Mouse (Mus musculus): ENCODE results near the gene Necab2.

The Necab2 gene

GRCm38 (mm10) chr8:119428350-119428740 is 18.2 kb upstream of the Necab2 start:
- no peak for DNase-seq (ENCODE audit: low spot score)

DNA sequence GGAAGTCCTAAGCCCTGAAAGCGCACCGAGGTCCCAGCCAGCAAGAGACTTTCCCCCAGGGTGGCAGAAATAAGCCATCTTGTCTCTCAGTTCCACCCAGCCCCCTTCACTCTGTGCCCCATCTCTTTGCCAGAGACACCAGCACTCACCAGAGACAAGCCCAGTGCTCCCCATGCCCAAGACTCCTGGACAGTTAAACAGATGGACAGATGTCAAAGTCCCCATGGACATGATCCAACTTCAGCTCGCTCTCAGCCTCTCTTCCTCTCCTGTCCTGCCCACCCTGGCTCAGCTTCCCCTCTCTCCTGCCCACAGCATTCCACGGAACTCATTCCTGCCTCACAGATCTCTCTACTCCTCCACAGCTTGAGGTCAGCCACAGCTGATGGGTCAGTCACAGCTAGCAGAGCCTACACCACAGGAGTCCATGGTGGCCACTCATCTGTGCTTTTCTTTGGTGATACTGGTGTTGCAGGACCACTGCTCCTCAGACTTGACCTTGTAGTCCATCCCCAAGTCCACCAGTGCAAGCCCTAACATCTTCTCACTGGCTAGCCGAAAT is 17.7 kb upstream of the Necab2 start:
- DNase-seq (ENCODE audit: low spot score), result no peak

DNA sequence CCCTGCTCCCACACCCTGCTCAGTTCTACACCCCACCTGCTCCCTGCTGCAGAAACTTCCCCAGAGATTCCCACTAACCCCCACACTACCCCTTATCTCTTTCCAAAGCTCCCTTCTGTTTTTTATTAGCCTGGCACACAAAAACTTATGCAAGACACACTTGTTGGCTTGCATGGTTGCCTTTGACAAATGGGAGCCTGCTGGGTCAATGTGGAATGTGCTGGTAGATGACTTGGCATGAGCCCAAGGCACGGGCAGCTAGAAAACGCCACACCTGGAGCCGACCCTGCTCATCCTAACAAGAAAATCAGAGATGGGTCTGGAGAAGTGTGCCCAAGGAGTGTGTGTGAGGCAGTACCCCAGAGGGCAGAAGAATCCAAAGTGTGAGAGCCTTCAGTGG is 17.0 kb upstream of the Necab2 start:
- no peak for DNase-seq (ENCODE audit: low spot score)

DNA sequence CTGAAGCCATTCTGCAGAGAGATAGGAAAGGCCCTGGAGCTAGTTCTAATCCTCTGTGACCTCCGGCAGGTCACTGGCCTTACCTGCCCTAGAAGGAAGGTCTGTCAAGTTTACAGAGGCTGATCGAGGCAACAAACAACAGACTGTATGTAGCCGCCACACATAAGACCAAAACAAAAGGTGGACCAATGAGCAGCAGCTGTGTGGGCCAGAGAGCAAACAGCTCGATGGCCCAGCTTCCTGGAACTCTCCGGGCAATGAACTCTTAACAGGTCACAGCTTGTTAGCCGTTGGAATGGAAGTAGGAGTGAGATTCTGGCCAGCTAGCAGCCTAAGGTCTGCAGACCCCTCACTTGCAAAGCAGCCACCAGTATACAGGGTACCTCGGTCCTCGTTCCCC is 16.3 kb upstream of the Necab2 start:
- DNase-seq (ENCODE audit: low spot score), result no peak

DNA sequence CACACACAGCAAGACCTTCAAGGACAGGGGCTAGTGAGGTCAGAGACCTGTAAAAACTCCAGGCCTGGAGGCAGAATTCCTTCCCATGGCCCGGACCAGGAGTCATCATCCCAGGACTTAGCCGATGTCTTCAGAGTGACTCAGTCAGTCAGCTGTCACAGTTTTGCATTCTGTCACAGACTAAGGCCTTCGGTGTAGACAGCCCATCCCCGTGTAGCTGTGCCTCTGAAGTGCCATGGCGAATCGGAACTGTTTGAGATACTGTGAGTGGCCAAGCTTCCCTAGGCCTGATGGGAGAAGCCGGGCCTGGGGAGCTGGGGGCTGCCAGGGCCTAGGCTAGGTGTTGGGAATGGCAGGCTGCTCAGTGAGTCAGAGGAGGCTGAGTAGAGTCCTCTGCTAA is 15.8 kb upstream of the Necab2 start:
- DNase-seq (ENCODE audit: low spot score), result no peak

GRCm38 (mm10) chr8:119432372-119432771 is 14.1 kb upstream of the Necab2 start:
- DNase-seq (ENCODE audit: low spot score), result no peak

DNA sequence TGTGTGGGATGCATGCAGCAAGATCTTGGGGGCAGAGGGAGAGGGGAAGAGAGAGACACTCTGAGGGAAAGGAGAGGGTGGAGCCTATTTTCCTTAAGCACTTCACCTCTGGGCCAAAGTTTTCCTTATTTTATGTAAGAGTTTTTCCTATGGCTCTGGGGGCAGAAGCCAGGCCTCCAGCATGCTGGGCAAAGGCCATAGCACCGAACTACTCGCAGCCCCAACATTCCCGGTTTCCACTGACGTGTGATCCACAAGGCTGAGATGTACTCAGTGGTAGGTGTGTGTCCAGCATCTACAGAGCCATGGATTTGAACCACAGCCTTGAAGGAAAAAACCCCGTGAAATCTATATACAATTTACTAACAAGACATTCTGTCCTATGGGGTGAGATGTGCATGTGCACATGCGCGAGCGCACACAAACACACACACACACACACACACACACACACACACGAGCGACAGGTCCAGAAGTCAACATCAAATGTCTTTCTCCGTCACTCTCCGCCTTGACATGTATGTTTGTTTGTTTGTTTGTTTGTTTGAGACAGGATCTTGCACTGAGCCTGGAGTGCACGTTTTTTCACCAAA is 12.8 kb upstream of the Necab2 start, which contains the start of gene Osgin1:
Osgin1 (plus strand) TSS at position 543 of the 593 bp plus-strand sequence.
- no peak for DNase-seq (ENCODE audit: low spot score)

DNA sequence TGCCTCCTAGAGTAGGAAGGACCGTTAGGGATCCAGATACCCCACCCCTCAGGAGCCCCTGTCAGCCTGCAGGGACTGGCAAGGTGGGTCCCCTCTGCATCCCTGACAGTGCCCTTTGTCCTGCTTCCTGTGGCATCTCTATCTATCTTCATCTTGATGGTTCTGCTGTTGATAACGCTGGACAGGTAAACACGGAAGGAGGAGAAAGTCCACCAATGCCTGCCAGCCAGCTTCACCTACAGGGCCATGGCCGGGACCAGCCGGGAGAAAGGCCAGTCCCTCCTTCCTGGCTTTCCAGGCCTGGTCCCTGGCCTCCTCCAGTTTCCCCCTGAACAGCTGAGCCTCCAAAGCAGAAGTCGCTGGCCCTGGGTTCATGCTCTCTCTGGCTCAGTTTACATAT is 11.9 kb upstream of the Necab2 start:
- DNase-seq (ENCODE audit: low spot score), result no peak

DNA sequence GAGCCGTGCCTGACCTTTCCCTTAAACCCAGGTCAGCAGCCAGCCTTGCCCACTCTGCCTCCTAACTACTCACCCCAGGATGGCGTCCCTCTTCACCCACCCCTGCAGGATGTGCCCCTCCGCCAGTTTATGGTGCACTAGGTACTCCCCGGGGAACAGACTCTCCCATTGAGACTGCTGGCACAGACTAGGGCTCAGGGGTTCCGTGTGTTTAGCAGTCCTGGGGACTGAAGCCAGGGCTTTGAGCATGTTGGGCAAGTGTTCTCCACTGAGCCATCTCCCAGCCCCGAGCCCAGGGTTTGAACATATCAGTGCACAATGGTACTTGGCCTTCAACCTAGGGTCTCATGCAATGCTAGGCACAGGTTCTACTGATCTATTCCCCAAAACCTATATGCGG is 11.0 kb upstream of the Necab2 start:
- DNase-seq (ENCODE audit: low spot score), result no peak

- no peak for DNase-seq (ENCODE audit: low spot score)
Measured at GRCm38 (mm10) chr8:119436331-119436730, 10.2 kb upstream of the Necab2 start.

GRCm38 (mm10) chr8:119436933-119437332 is 9.6 kb upstream of the Necab2 start:
- DNase-seq (ENCODE audit: low spot score), result no peak

DNA sequence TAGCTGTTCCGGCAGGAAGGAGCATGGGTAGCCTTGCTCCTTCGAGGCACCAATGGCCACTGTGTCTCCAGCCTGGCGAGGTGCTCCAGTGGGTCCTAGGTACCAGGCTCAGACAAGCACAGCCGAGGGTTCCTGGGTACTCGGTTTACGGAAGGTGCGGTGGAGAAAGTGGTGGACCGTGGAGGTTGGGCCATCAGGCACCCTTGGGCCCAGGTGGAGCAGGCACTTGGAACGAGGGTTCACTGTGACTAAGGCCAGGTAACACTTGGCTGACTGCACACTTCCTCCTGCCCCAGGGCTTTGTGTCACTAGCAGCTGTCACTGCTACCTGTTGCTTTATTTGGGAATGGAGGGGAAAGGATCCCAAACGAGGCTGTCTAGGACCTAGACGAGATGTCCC is 9.0 kb upstream of the Necab2 start:
- no peak for DNase-seq (ENCODE audit: low spot score)

DNA sequence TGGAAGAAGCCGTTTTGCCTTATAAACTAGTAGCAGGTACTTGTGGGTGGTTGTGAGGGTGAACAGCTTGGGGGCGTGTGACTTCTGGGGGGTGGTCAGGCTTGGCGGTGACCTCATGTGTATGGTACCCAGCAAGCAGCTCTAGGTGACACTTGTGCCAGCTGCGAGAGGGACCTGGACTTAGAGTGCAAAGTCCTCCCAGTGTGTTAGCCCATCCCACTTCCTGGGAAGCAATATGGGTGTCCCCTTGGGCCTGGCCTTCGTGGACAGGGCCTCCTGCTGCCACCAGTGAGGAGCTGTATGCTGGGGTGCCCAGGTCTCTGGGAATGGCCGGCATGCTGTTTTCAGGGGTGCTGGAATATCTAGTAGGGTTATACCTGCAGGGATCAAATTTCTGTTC is 7.6 kb upstream of the Necab2 start:
- no peak for DNase-seq (ENCODE audit: low spot score)

GRCm38 (mm10) chr8:119439424-119439823 is 7.1 kb upstream of the Necab2 start:
- no peak for DNase-seq (ENCODE audit: low spot score)

- no peak for DNase-seq (ENCODE audit: low spot score)
Measured at GRCm38 (mm10) chr8:119439893-119440249, 6.6 kb upstream of the Necab2 start.

DNA sequence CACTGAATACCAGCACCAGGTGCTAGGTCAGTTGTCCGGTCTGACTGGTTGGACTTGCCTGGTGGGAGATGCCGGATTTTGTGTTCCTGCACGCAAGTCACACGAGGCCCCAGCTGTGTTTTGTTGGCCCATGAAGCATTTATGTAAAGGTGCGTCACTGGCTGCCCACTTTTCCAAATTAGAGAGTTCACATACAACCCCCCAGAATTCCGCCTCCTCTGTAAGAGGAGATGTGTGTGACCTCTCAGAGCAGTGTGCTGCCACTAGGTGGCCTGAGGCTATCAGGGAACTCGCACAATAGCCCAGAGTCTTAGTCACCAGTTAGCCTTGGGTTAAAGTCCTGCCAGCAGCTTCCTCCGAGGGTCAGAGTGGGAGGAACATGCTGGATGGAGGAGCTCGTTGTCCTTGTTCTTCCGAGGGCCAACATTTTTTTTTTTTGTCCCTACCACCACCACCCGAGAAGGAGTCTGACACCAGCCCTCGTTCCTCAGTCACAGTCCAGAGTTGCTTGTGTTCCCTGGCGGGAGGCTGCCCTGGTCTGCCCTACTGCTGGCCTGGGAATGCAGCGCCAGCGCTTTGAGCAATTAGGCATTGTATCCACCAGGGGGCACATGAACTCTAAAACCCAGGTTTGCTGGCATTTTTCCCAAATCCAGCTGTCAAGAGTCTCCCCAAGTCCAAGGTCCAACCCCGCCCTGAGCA is 6.1 kb upstream of the Necab2 start:
- peak; percentile 42 for DNase-seq (ENCODE audit: low spot score)

- no peak for DNase-seq (ENCODE audit: low spot score)
Measured at GRCm38 (mm10) chr8:119440952-119441270, 5.6 kb upstream of the Necab2 start.

- DNase-seq (ENCODE audit: low spot score), result no peak
Measured at GRCm38 (mm10) chr8:119442013-119442412, 4.5 kb upstream of the Necab2 start.

GRCm38 (mm10) chr8:119442970-119443369 is 3.5 kb upstream of the Necab2 start:
- DNase-seq (ENCODE audit: low spot score), result no peak

GRCm38 (mm10) chr8:119446990-119447780 is 666 bp downstream of the Necab2 start:
- no peak for DNase-seq (ENCODE audit: low spot score)

DNA sequence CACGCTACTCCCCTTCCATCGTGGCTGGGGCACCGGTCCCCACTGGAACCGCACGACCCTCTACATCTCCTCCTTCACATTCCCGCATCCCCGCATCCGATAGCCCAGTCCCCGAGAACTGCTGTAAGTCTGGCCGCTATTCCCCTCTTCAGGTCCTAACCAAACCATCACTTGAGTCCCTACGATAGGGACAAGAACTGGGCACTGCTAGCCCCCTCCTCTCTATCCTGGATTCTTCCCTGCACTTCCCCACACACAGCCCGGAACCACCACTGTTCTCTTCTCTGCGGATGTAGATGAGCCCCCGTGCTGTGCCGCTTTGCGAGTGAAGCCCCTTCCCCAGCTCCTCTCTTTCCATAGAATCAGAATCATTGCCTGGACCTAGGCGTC is 1.3 kb downstream of the Necab2 start:
- DNase-seq (ENCODE audit: low spot score), result no peak

- DNase-seq (ENCODE audit: low spot score), result no peak
Measured at GRCm38 (mm10) chr8:119449627-119450026, 3.1 kb downstream of the Necab2 start.

DNA sequence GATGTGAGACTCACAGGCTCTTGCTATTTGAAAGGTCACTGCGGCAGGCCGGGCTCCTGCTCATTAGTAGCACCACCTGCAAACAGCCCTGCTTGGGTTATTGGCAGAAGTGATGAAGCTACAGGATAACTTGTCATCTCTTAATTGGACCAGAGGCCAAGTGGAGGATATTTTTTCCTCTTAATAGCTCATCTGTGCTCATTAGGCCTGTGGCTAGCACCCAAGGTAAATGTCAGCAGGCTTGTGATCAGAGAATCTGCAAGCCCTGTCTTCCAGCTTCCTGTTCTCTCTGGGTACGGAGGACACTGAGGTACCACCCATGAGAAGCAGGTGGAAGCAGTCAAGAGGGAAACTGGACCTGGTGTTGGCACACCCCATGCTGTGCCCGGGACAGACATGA is 4.6 kb downstream of the Necab2 start:
- no peak for DNase-seq (ENCODE audit: low spot score)
